Mouse (Mus musculus): Measurements from ENCODE around the gene Wfdc2.

DNA sequence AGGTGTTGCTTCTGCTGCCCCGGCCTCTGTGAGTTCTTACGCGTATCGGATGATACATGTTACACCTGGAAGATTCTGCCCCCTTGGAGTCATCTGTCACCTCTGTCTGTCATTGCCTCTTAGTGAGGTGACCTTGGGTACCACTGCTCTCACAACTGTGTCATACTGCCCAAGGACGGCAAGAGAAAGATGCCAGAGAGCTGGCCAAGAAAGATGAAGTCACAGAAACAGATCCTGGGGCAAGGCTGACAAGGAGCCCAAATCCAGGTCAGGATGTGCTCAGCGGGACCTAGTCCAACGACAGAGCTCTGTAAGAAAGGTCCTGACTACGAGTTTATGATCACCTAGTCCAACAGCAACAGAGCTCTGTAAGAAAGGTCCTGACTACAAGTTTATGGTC, 2.1 kb upstream of the Wfdc2 start:
- TF ChIP-seq POLR2A (IDR thresholded peaks at IDR 0.05; ENCODE audit: control insufficient read depth, low read depth, low read length), result no peak
- no peak for TF ChIP-seq CTCF (IDR thresholded peaks at IDR 0.05; ENCODE audit: control insufficient read depth, insufficient read depth, insufficient replicate concordance, low read depth, low read length)

Data from testis, adult 2 months (tissue).